Mouse (Mus musculus): ENCODE measurements at regions not wholly inside any gene's neighbourhood (a gene's known extent, or its start where the extent isn't known, plus 50 kb on each side); places are given as distances from the start of the nearest gene placed in this dataset.

DNA sequence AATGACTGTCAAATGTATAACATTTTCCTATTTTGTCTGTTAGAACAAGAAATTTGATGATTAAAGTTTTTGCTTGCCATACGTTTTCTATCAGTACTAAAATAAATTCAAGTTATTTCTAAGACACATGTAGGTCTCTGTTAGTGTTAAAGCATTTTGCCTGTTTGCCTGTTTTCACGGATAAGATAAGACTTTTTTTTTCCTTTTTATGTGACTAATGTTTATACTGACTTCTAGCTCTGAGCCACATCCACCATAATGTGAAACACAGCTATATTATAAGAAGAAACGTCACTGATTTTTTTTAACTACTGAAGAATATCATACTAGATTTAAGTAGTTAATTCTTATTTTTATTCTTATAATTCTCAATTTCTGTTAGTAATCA, 1012.6 kb downstream of the Cdh8 start:
- no peak for DNase-seq (ENCODE audit: extremely low read depth, low read depth)

DNA sequence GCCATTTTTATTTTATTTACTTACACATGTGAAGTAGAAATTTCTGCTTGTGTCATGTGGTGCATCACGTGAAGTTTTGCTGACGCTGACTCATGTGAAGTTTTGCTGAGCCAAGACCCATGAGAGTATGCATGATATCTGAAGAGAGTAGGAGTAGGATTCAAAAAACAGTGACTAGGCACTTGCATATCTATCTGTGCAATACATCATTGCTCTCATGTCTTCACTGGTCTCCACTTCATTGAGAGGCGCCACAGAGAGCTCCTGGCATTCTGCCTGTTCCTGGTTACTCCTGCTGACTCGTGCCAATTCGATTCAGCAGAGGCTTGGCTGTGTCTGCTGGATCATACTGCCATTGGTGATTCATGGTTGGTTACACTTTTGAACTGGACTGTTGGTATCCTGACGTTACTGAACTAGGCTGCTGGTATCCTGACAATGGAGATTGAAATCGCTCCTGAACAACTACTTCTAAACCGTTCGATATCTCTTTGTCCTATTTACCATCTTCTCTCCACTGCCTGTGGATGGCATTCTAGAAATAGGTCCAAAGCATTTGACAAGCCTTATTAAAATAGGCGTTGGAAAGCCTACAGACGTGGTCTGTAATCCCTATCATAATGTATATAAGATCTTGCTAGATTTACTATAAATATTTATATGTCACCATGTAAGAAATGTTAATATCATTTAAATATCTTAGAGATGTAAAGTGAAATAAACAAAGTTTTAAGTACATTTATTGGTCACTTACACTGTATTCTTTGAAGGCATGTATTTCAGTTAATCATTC, 1013.2 kb downstream of the Cdh8 start:
- no peak for DNase-seq (ENCODE audit: extremely low read depth, low read depth)

DNA sequence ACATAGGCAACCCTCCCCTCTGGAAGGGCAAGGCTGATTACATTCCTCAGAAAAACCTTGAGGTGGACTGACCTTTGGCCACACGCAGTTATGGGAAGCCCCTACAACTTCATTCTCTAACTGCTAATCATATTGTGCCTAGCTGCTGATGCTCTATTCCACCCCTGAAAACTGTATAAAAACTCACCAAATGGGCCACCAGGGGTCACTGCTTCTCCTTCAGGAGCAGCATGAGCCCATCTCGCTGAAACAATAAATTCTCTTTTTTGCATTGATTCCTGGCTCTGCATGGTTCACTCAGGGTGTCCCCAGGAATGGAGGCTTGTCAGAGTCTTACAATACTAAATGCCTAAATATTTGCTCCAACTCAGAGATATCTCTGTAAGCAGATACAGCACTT, 1034.5 kb downstream of the Cdh8 start:
- DNase-seq (ENCODE audit: extremely low read depth, low read depth) = peak; percentile 8

DNA sequence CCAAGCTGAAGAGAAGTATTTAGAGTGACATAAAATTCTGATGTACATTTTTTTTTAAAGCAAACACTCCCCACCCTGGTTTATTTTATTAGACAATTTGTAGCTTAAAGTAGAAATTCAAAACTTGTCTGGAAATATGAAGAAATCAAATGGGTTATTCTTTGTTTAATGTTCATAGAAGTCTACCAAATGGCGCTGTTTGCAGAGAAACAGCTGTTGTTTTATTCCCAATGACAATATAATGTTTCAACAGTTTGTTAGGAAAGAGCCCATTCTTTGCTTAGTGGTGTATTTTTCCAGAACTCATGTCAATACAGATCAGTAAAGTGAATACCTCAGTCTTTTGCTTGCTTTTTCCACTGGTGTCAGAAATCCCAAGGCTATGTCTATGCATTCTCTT, 1035.9 kb downstream of the Cdh8 start:
- DNase-seq (ENCODE audit: extremely low read depth, low read depth) = no peak

DNA sequence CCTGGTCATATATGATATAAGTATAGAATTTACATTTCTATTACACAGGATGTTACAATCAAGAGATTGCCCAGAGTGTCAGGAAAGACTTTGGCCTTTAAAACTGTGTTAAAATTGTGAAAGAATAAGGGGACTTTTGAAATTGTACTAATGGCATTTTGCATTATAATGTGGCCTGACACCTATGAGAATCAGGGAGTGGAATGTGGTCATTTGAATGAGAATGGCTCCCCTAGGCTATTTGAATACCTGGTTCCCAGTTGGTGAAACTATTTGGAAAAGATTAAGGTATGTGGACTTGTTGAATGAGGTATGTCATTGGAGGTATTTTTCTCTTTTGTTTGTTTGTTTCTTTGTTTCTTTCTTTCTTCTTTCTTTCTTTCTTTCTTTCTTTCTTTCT, 1038.5 kb downstream of the Cdh8 start:
- no peak for DNase-seq (ENCODE audit: extremely low read depth, low read depth)

DNA sequence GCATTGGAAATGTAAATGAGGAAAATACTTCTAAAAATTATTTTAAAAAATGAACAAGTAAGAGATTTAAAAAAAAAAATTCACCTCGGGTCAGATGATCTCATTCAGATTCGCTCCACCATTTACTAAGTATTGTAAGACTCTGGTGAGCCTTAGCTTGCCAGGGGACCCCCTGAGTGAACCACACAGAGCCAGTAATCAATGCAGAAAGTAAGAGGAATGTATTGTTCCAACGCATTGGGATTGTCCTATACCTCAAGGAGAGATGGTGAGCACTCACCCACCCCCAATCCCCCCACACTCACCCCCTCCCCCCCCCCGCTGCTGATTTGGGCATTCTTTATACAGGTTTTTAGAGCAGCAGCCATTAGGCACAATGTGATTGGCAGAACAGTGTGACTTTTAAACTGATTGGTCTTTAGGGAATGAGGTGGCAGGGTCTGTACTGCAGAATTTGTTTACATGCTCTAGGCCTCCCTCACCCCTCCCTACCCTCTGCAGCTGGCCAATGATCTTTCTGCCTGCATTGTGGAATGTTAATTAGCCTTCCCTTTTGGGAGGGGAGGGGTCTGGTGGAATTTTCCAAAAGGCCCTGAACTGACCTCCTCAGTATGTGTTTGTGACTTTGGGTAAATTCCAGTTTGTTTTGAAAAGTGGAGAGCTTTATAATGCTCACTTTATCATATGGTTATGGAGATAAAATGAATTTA, 1043.4 kb downstream of the Cdh8 start:
- DNase-seq (ENCODE audit: extremely low read depth, low read depth) = no peak

DNA sequence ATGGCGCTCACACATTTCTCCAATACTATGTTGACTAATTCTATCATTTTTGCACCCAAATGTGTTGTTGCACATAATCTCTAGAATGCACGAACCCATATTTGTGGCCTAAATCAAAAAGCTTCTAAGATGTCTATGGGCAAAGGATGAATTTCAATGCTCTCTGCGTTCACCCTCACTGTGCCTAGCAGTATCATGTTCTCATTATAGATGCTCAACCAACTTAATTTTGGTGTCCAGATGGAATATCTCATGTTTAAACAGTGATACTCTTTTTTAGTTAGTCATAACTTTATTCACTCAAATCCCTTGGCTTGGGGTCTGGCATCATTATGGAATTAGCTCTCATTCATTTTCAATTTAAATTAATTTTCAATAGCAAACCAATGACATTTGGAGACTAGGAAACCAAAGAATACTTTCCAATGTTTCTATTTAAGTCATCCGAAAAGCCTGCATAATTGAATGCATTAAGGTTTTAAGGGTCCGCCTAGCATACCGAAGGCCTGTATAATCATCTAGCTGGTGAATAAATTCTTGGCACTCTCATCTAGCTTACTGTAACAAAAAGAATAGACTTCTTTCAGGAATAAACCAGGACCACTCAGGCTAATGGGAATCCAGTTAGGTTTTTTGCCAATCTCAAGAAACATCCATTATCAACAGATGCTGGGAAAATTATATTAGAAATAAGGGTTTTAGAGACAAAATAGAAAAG, 1050.7 kb downstream of the Cdh8 start:
- no peak for DNase-seq (ENCODE audit: extremely low read depth, low read depth)

DNA sequence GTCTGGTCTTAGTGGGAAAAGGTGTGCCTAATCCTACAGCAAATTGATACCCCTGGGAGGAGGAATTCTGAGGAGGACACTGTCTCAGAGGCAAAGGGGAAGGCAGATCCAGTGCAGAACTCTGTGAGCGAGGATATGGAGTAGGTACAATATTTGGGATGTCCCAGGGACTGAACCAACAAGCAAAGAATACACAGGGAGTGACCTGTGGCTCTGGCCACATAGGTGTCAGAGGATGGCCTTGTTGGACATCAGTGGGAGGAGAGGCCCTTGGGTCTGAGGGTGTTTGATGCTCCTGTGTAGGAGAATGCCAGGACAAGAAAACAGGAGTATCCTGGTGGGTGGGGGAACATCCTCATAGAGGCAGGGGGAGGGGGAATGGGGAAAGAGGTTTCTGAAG, 1079.0 kb downstream of the Cdh8 start:
- DNase-seq (ENCODE audit: extremely low read depth, low read depth) = no peak

DNA sequence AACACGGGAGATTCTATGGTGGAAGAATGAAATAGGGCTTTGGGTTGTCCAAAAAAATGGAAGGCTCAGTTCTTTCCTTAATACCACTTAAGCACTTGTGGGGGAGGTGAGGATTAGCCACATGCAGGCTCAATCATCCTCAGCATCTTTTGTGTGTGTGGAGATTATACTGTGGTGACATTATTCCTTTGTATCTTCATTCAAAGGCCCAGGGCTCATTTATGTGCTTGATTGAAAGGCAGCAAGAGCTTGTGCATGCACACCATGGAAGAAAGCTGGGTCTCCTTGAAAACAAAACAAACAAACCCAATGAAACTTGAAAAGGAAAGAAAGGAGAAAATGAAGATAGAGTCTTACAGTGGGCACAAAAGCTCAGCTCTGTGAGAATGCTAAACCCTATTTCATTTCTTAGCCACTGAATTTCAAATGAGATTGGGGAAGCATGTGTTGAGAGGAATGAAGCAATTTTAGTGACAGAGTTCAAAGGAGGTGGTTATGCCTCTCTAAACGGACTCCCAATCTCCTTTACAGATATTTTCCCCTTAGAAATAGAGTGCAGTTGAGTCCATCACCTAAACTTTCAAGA, 1106.8 kb downstream of the Cdh8 start:
- DNase-seq (ENCODE audit: extremely low read depth, low read depth) = no peak

DNA sequence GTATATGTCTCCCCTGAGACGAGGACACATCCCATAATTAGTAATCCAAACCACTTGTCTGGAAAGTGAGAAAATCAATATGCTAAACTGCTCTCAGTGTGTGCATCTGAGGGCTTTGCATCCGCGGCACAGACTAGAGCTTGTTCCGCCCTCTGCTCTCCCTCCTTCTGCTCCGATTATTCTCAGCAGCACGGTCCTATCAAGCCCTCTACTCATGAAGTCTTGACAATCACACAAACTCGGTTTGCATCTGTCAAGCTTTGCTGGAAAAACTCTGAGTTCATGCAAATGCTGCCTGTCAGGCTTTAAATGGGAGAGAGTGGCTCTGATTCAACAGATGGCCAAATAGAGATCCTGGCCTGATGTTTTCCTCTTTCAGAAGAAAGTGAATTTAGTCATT, 1121.3 kb downstream of the Cdh8 start:
- DNase-seq (ENCODE audit: extremely low read depth, low read depth) = no peak

DNA sequence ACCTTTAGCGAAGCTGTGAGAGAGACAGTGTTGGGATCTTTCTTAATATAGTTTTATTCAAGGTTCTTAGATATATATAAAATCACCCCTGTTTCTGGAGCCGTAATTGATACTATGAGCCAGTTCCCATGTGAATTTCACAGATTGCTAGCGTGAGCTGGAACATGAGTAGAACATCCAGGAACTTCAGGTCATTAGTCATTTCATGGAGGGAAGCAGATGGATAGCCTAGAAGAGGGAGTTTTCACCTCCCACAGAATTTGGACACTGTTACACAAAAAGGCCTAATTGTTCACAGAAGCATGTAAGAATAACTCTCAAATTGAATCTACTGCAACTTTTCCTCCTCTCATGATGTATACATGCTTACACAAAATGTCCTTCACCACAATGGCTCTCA, 1156.0 kb downstream of the Cdh8 start:
- no peak for DNase-seq (ENCODE audit: extremely low read depth, low read depth)

DNA sequence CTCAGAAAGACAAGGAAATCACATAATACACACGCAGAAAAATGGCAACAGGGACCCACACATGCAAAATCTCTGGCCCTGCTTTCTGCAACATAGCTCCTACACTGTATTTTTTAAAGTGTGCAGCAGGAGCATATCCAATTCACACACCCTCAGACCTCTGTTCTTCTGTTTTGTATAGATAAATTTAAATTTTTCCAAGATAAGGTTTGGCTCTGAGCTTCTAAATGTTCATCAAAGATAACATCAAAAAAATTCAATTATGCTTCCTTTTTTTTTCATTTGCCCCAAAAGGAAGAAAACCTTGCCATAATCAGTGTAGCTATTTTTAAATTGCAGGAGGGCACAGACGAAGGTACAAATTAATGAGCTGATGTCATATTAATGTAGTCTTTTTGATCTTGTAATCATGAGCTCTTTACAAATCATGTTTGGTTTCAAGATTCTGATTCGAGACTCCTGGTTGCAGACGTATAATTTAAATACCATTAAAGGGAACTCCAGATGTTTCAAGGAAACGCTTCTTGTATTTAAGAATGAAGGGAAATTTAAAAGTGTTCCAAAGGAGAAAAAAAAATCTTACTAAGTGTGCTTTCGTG, 1172.8 kb downstream of the Cdh8 start:
- DNase-seq (ENCODE audit: extremely low read depth, low read depth) = no peak

DNA sequence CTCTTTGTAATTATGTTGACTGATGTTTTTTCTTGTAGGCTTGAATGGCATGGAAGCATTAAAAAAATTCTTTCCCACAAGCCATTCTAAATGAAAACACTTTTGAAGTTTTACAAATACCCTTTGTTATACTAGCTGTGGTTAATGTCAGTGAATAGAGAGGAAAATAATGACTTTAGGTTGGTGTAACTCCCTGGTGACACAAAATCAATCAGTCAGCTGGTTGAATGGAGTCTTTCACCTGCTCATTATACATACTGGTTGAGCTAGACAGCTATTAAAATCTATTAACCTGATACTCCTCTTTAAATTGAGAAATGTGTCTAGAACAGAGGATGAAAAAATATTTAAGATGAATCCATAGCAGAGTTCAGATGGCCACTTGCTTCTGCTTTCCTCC, 1202.3 kb downstream of the Cdh8 start:
- no peak for DNase-seq (ENCODE audit: extremely low read depth, low read depth)
